Mouse (Mus musculus) kidney, adult 2 months (tissue): Measurements from ENCODE around the gene Angel2.

Experiments
- CTCF ChIP-seq: fragments of 200-500 bp; conservative IDR thresholded peaks from 2 replicates; pipeline ENCODE4 v1.5.1; 2011; ENCODE audit warnings: low read depth, mild to moderate bottlenecking, control low read depth, low read length, moderate library complexity, mixed read lengths; ENCODE audit not compliant: insufficient read depth, insufficient read length
- POLR2A ChIP-seq: fragments of 200-500 bp; IDR thresholded peaks from one replicate; pipeline ENCODE4 v1.6.1; 2011; ENCODE audit warnings: low read depth, low read length, control low read depth

GRCm38 (mm10) chr1:190919725-190920469 is 5.0 kb upstream of the Angel2 start:
- TF ChIP-seq CTCF, result no peak
- no peak for TF ChIP-seq POLR2A
